Mouse (Mus musculus): ENCODE data around the gene Ebf3. TPM values are rescaled to one million over a fixed set of nuclear protein-coding genes. Genes with fewer than 3 reads are reported as not detected.

Ebf3 gene
- polyA plus RNA-seq, 1 experiment from 2014 or later = 0.73 TPM

- H3K4me1 ChIP-seq (replicated peaks; ENCODE audit: control insufficient read depth, insufficient read depth, low read length) = peaks cover 5% of the 10 kb centered on the region; the same call in 1 of the 2 replicates
- no peak overlapping the region for H3K27ac ChIP-seq (ENCODE audit: low read length)
- no peak overlapping the region for H3K4me3 ChIP-seq (replicated peaks; ENCODE audit: low read length)
- H3K4me2 ChIP-seq (ENCODE audit: low read length) = no peak overlapping the region
- peak; percentile 31; the same call in 1 of the 2 replicates for ATAC-seq
- no peak overlapping the region for H3K9ac ChIP-seq (replicated peaks; ENCODE audit: low read depth, low read length)
- H3K36me3 ChIP-seq (ENCODE audit: control insufficient read depth, insufficient read depth) = no peaks in the 10 kb centered on the region
- 69% methylated on average over 9 of the region's 9 CpGs for WGBS
- H3K27me3 ChIP-seq (replicated peaks; ENCODE audit: control insufficient read depth, insufficient read depth, low read length) = peaks cover 64% of the 10 kb centered on the region
- no peaks in the 10 kb centered on the region for H3K9me3 ChIP-seq (ENCODE audit: control insufficient read depth, low read length)
Measured at GRCm38 (mm10) chr7:137267441-137267840, 46.8 kb downstream of the Ebf3 start.

- no peak overlapping the region for H3K9ac ChIP-seq (replicated peaks; ENCODE audit: low read depth, low read length)
- no peak overlapping the region for H3K4me3 ChIP-seq (replicated peaks; ENCODE audit: low read length)
- H3K4me2 ChIP-seq (ENCODE audit: low read length) = no peak overlapping the region
Measured at GRCm38 (mm10) chr7:137266575-137266974, 47.7 kb downstream of the Ebf3 start.

GRCm38 (mm10) chr7:137262330-137262729, 51.9 kb downstream of the Ebf3 start:
- ATAC-seq = no peak
- Histone ChIP-seq H3K4me1 (replicated peaks; ENCODE audit: control insufficient read depth, insufficient read depth, low read length) (peaks cover 5% of the 10 kb centered on the region; the same call in 1 of the 2 replicates), H3K4me3 (replicated peaks; ENCODE audit: low read length) (no peak overlapping the region), H3K27ac (ENCODE audit: low read length) (no peak overlapping the region), H3K27me3 (replicated peaks; ENCODE audit: control insufficient read depth, insufficient read depth, low read length) (peaks cover 67% of the 10 kb centered on the region), H3K4me2 (ENCODE audit: low read length) (no peak overlapping the region), H3K9ac (replicated peaks; ENCODE audit: low read depth, low read length) (no peak overlapping the region), H3K9me3 (ENCODE audit: control insufficient read depth, low read length) (no peaks in the 10 kb centered on the region), H3K36me3 (ENCODE audit: control insufficient read depth, insufficient read depth) (no peaks in the 10 kb centered on the region)
- WGBS = 86% methylated on average over 8 of the region's 8 CpGs

More at GRCm38 (mm10) chr7:137266575-137266974, 47.7 kb downstream of the Ebf3 start:
- peaks cover 5% of the 10 kb centered on the region; the same call in 1 of the 2 replicates for H3K4me1 ChIP-seq (replicated peaks; ENCODE audit: control insufficient read depth, insufficient read depth, low read length)
- ATAC-seq = no peak
- no peak overlapping the region for H3K27ac ChIP-seq (ENCODE audit: low read length)
- no peaks in the 10 kb centered on the region for H3K9me3 ChIP-seq (ENCODE audit: control insufficient read depth, low read length)
- no peaks in the 10 kb centered on the region for H3K36me3 ChIP-seq (ENCODE audit: control insufficient read depth, insufficient read depth)
- peaks cover 68% of the 10 kb centered on the region for H3K27me3 ChIP-seq (replicated peaks; ENCODE audit: control insufficient read depth, insufficient read depth, low read length)
- WGBS = 21% methylated on average over 17 of the region's 17 CpGs

- Histone ChIP-seq H3K4me1 (replicated peaks; ENCODE audit: control insufficient read depth, insufficient read depth, low read length) (peaks cover 30% of the 10 kb centered on the region), H3K27me3 (replicated peaks; ENCODE audit: control insufficient read depth, insufficient read depth, low read length) (peaks cover 46% of the 10 kb centered on the region), H3K9ac (replicated peaks; ENCODE audit: low read depth, low read length) (no peak overlapping the region), H3K4me2 (ENCODE audit: low read length) (no peak overlapping the region), H3K9me3 (ENCODE audit: control insufficient read depth, low read length) (no peaks in the 10 kb centered on the region), H3K36me3 (ENCODE audit: control insufficient read depth, insufficient read depth) (no peaks in the 10 kb centered on the region), H3K4me3 (replicated peaks; ENCODE audit: low read length) (no peak overlapping the region), H3K27ac (ENCODE audit: low read length) (no peak overlapping the region)
- ATAC-seq = no peak
- WGBS = 18% methylated on average over 11 of the region's 11 CpGs
Measured at GRCm38 (mm10) chr7:137246213-137246872, 67.9 kb downstream of the Ebf3 start.

- Histone ChIP-seq H3K27me3 (replicated peaks; ENCODE audit: control insufficient read depth, insufficient read depth, low read length) (peaks cover 61% of the 10 kb centered on the region), H3K4me2 (ENCODE audit: low read length) (no peak overlapping the region), H3K36me3 (ENCODE audit: control insufficient read depth, insufficient read depth) (no peaks in the 10 kb centered on the region), H3K27ac (ENCODE audit: low read length) (no peak overlapping the region), H3K4me3 (replicated peaks; ENCODE audit: low read length) (no peak overlapping the region), H3K4me1 (replicated peaks; ENCODE audit: control insufficient read depth, insufficient read depth, low read length) (peaks cover 17% of the 10 kb centered on the region), H3K9ac (replicated peaks; ENCODE audit: low read depth, low read length) (no peak overlapping the region), H3K9me3 (ENCODE audit: control insufficient read depth, low read length) (no peaks in the 10 kb centered on the region)
- WGBS = 47% methylated on average over 7 of the region's 7 CpGs
- peak; percentile 75 for ATAC-seq
Measured at GRCm38 (mm10) chr7:137244839-137245238, 69.4 kb downstream of the Ebf3 start.

GRCm38 (mm10) chr7:137240481-137240880, 73.8 kb downstream of the Ebf3 start:
- Histone ChIP-seq H3K4me1 (replicated peaks; ENCODE audit: control insufficient read depth, insufficient read depth, low read length) (peaks cover 18% of the 10 kb centered on the region), H3K4me2 (ENCODE audit: low read length) (no peak overlapping the region), H3K36me3 (ENCODE audit: control insufficient read depth, insufficient read depth) (no peaks in the 10 kb centered on the region), H3K9ac (replicated peaks; ENCODE audit: low read depth, low read length) (no peak overlapping the region), H3K4me3 (replicated peaks; ENCODE audit: low read length) (no peak overlapping the region), H3K27ac (ENCODE audit: low read length) (no peak overlapping the region), H3K9me3 (ENCODE audit: control insufficient read depth, low read length) (no peaks in the 10 kb centered on the region), H3K27me3 (replicated peaks; ENCODE audit: control insufficient read depth, insufficient read depth, low read length) (peaks cover 84% of the 10 kb centered on the region)
- WGBS = 88% methylated on average over 8 of the region's 8 CpGs
- no peak for ATAC-seq

- 20% methylated on average over 5 of the region's 5 CpGs for WGBS
- H3K27ac ChIP-seq (ENCODE audit: low read length) = no peak overlapping the region
- H3K4me2 ChIP-seq (ENCODE audit: low read length) = no peak overlapping the region
- H3K9me3 ChIP-seq (ENCODE audit: control insufficient read depth, low read length) = no peaks in the 10 kb centered on the region
- no peak overlapping the region for H3K9ac ChIP-seq (replicated peaks; ENCODE audit: low read depth, low read length)
- no peak for ATAC-seq
- no peak overlapping the region for H3K4me3 ChIP-seq (replicated peaks; ENCODE audit: low read length)
- peaks cover 12% of the 10 kb centered on the region for H3K4me1 ChIP-seq (replicated peaks; ENCODE audit: control insufficient read depth, insufficient read depth, low read length)
- H3K36me3 ChIP-seq (ENCODE audit: control insufficient read depth, insufficient read depth) = no peaks in the 10 kb centered on the region
- H3K27me3 ChIP-seq (replicated peaks; ENCODE audit: control insufficient read depth, insufficient read depth, low read length) = peaks cover 86% of the 10 kb centered on the region
Measured at GRCm38 (mm10) chr7:137239542-137240133, 74.6 kb downstream of the Ebf3 start.

- Histone ChIP-seq H3K4me3 (replicated peaks; ENCODE audit: low read length) (no peak overlapping the region), H3K27ac (ENCODE audit: low read length) (no peak overlapping the region), H3K9me3 (ENCODE audit: control insufficient read depth, low read length) (no peaks in the 10 kb centered on the region), H3K4me1 (replicated peaks; ENCODE audit: control insufficient read depth, insufficient read depth, low read length) (peaks cover 10% of the 10 kb centered on the region), H3K4me2 (ENCODE audit: low read length) (no peak overlapping the region), H3K27me3 (replicated peaks; ENCODE audit: control insufficient read depth, insufficient read depth, low read length) (peaks cover 79% of the 10 kb centered on the region), H3K36me3 (ENCODE audit: control insufficient read depth, insufficient read depth) (no peaks in the 10 kb centered on the region), H3K9ac (replicated peaks; ENCODE audit: low read depth, low read length) (no peak overlapping the region)
- no peak for ATAC-seq
- WGBS = 37% methylated on average over 12 of the region's 12 CpGs
Measured at GRCm38 (mm10) chr7:137237419-137237818, 76.8 kb downstream of the Ebf3 start.

GRCm38 (mm10) chr7:137223823-137224222, 90.4 kb downstream of the Ebf3 start:
- H3K9me3 ChIP-seq (ENCODE audit: control insufficient read depth, low read length) = no peaks in the 10 kb centered on the region
- ATAC-seq = no peak
- H3K4me3 ChIP-seq (replicated peaks; ENCODE audit: low read length) = no peak overlapping the region
- no peaks in the 10 kb centered on the region for H3K36me3 ChIP-seq (ENCODE audit: control insufficient read depth, insufficient read depth)
- no peak overlapping the region for H3K9ac ChIP-seq (replicated peaks; ENCODE audit: low read depth, low read length)
- H3K4me1 ChIP-seq (replicated peaks; ENCODE audit: control insufficient read depth, insufficient read depth, low read length) = peaks cover 24% of the 10 kb centered on the region
- no peak overlapping the region for H3K4me2 ChIP-seq (ENCODE audit: low read length)
- H3K27ac ChIP-seq (ENCODE audit: low read length) = no peak overlapping the region
- H3K27me3 ChIP-seq (replicated peaks; ENCODE audit: control insufficient read depth, insufficient read depth, low read length) = peaks cover 50% of the 10 kb centered on the region
- 94% methylated on average over 3 of the region's 3 CpGs for WGBS
